Mouse (Mus musculus) brain, embryonic 14.5 days (tissue): ENCODE data around the gene Ankrd44.

Source experiments
- CTCF ChIP-seq: fragments of 200-500 bp; IDR thresholded peaks from 2 replicates; pipeline ENCODE4 v1.5.1; 2012; ENCODE audit warnings: inconsistent platforms, mild to moderate bottlenecking, moderate library complexity, borderline replicate concordance; ENCODE audit not compliant: insufficient read depth, insufficient read length; ENCODE audit errors: extremely low read depth
- POLR2A ChIP-seq: fragments of 200-500 bp; IDR thresholded peaks from 2 replicates; pipeline ENCODE4 v1.6.1; 2012; ENCODE audit warnings: mild to moderate bottlenecking, inconsistent platforms, borderline replicate concordance; ENCODE audit not compliant: poor library complexity, insufficient read depth, insufficient read length, severe bottlenecking; ENCODE audit errors: extremely low read depth

GRCm38 (mm10) chr1:54706621-54707020, 219.6 kb downstream of the Ankrd44 start:
- TF ChIP-seq POLR2A (no peak), CTCF (peak; percentile 55; the same call in 1 of the 2 replicates)
